Mouse (Mus musculus): ENCODE results near the gene Osgin1.

DNA sequence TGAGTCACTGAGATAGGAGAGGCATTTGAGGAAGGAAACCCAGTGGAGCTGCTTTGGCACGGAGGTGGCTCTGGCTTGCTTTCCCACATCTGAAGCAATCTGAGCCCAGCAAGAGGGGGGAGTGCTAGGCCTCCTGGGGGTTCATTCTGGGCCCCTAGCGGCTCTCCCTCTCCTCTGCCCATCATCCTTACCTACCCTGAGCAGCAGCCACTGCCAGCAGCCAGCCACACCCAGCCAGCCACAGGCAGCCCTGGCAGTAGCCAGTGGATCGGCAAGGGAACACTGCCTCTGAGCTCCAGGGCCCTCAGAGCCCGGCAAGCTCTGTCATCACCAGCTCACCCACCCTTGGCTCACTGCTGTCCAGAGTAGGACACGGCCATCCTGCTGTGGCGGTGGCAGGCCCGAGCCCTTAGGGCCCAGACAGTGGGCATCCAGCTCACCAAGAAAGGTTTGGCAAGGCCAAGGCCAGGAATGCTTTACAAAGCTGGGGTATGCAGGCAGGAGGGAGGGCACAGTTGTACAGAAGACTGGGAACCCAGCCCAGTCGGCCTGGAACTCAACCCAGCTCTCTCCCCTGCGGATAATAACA, 11.7 kb upstream of the Osgin1 start:
- TF ChIP-seq CTCF (IDR thresholded peaks at IDR 0.05; ENCODE audit: low read depth) (no peak), EP300 (optimal IDR thresholded peaks at IDR 0.05) (no peak)
